Mouse (Mus musculus) limb, embryonic 14.5 days (tissue): ENCODE data around the gene Tmem143. TPM values are rescaled to one million over a fixed set of nuclear protein-coding genes. Genes with fewer than 3 reads are reported as not detected.
"Not testable (repeated sequence)": the region's sequence is repeated elsewhere in the genome, so short reads cannot be mapped to it uniquely, and the experiment has no call there.

Source experiments
- ATAC-seq: fragments of 200-750 bp; cut with Nextera tagmentation; 2 replicates; pipeline ENCODE4 v1.8.0; 2017; ENCODE audit warnings: low read depth, moderate number of reproducible peaks, moderate TSS enrichment; ENCODE audit not compliant: low FRiP score
- DNase-seq: peaks from one replicate; pipeline ENCODE4 v3.0.0-alpha.2; 2015; ENCODE audit warnings: low spot score
- H3K27ac ChIP-seq: fragments of 300-500 bp; sonication (generic); replicated peaks from 2 replicates; pipeline ENCODE4 v1.5.1; 2014; ENCODE audit warnings: low read depth, mild to moderate bottlenecking, low read length, moderate library complexity, mixed read lengths
- H3K27me3 ChIP-seq: fragments of 300-500 bp; sonication (generic); 2 replicates; pipeline ENCODE4 v1.6.1; 2014; ENCODE audit warnings: low read length, mixed read lengths; ENCODE audit not compliant: control insufficient read depth, insufficient read depth
- H3K36me3 ChIP-seq: fragments of 300-500 bp; sonication (generic); 2 replicates; pipeline ENCODE4 v1.6.1; 2014; ENCODE audit warnings: mild to moderate bottlenecking, low read length, moderate library complexity, mixed read lengths; ENCODE audit not compliant: control insufficient read depth, insufficient read depth
- H3K4me1 ChIP-seq: fragments of 300-500 bp; sonication (generic); 2 replicates; pipeline ENCODE4 v1.6.1; 2014; ENCODE audit warnings: antibody characterized with exemption, low read length, mixed read lengths; ENCODE audit not compliant: control insufficient read depth, insufficient read depth
- H3K4me2 ChIP-seq: fragments of 300-500 bp; sonication (generic); replicated peaks from 2 replicates; pipeline ENCODE4 v1.6.1; 2014; ENCODE audit warnings: low read depth, mild to moderate bottlenecking, low read length, moderate library complexity; ENCODE audit not compliant: severe bottlenecking
- H3K4me3 ChIP-seq: fragments of 300-500 bp; sonication (generic); replicated peaks from 2 replicates; pipeline ENCODE4 v1.5.1; 2014; ENCODE audit warnings: low read length
- H3K9ac ChIP-seq: fragments of 300-500 bp; sonication (generic); 2 replicates; pipeline ENCODE4 v1.6.1; 2014; ENCODE audit warnings: mild to moderate bottlenecking, low read depth, low read length, moderate library complexity; ENCODE audit not compliant: severe bottlenecking
- H3K9me3 ChIP-seq: fragments of 300-500 bp; sonication (generic); 2 replicates; pipeline ENCODE4 v1.6.1; 2016; ENCODE audit warnings: low read length; ENCODE audit not compliant: control insufficient read depth
- POLR2A ChIP-seq: fragments of 200-500 bp; IDR thresholded peaks from 2 replicates; pipeline ENCODE4 v1.8.0; 2012; ENCODE audit warnings: inconsistent platforms, mild to moderate bottlenecking, moderate library complexity, borderline replicate concordance; ENCODE audit not compliant: insufficient read depth, insufficient read length; ENCODE audit errors: extremely low read depth
- WGBS: fragments of 180-500 bp; shearing (Covaris S2); extraction: QIAGEN DNeasy Blood & Tissue Kit; methylation state at CpG from one replicate; pipeline ENCODE4 v1.1.7; 2014; 5-methylcytosine and 5-hydroxymethylcytosine counted together
- polyA plus RNA-seq, 2 experiments: library from polyadenylated mRNA; depleted of rRNA in 1 of 2; stranded (reverse) in 1 of 2; unstranded in 1 of 2; fragments of >200 nt; fragmentation: Nextera tagmentation in 1 of 2; extraction: Ambion mirVana in 1 of 2; gene quantifications; 2 replicates each; pipeline versions ENCODE4 v1.2.1 to v1.2.3; 2012 to 2014

Tmem143 gene
- polyA plus RNA-seq, 2 experiments, result 4.7 to 17.1 TPM

DNA sequence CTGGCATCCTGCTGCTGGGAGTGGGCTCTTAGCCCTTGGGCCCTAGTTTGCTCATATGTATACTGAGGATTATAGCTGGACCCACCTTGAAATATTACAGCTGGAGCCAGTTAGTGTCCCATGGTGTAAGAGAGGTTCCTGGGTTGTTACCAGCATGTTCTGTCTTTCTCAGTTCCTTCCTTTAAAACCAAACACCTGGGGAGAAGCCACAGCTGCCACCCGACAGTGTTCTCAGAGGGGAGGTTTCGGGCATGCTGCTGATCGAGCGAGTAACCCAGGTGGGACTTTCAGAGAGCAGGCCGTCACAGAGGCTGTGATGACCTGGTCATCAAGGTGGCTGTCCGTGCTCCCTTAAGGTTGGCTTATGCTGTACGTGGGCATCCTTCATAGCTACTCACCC, 19.8 kb upstream of the Tmem143 start:
- no peak for DNase-seq
- Histone ChIP-seq H3K4me3 (no peak overlapping the region), H3K27me3 (no peaks in the 10 kb centered on the region), H3K9me3 (no peaks in the 10 kb centered on the region), H3K36me3 (peaks cover 77% of the 10 kb centered on the region), H3K27ac (no peak overlapping the region), H3K9ac (no peak overlapping the region), H3K4me2 (no peak overlapping the region), H3K4me1 (peaks cover 13% of the 10 kb centered on the region)
- no peak for TF ChIP-seq POLR2A
- WGBS, result 90% methylated on average over 7 of the region's 7 CpGs
- ATAC-seq, result no peak

DNA sequence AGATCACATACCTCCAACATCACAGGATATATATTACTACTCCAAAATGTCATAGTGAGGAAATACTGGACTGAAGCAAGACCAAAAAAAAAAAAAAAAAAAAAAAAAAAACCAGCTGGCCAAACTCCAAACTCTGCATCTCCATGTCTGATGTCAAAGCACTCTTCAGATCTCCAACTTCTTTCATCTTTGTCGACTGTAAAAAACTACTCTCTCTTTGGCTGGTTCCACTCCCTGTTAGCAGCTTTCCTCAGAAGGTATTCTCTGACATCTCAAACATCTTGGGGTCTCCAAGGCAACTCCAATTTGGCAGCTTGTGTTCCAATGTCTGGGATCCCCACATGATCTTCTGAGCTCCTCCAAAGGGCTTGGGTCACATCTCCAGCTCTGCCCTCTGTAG, 18.5 kb upstream of the Tmem143 start, which contains the start of gene Grin2d:
Grin2d (minus strand) TSS at position 101 of the 400 bp plus-strand sequence.
- not testable (repeated sequence) for H3K4me3 ChIP-seq, H3K4me2 ChIP-seq, ATAC-seq, H3K9me3 ChIP-seq, DNase-seq, H3K27ac ChIP-seq, H3K9ac ChIP-seq, H3K27me3 ChIP-seq
- Histone ChIP-seq H3K36me3 (peaks cover 91% of the 10 kb centered on the region), H3K4me1 (peaks cover 13% of the 10 kb centered on the region)
- WGBS, result 93% methylated on average over 1 of the region's 1 CpGs

DNA sequence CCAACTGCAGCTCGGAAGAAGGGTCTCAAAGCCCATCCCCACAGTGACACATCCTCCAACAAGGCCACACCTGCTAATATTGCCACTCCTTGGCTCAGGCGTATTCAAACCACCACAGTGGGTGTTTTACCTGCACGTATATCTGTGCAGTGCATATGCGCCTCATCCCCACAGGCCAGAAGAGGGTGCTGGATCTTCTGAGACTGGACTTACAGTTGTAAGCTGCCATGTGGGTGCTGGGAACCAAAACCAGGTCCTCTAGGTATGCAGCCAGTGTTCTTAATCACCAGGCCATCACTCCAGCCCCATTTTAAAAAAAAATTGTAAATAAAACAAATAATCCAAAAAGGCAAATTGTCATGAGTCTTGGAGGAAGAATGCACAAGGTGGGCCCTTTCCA, 16.2 kb upstream of the Tmem143 start:
- no peak for TF ChIP-seq POLR2A
- Histone ChIP-seq H3K4me3 (no peak overlapping the region), H3K4me1 (no peaks in the 10 kb centered on the region), H3K27ac (no peak overlapping the region), H3K9me3 (no peaks in the 10 kb centered on the region), H3K4me2 (no peak overlapping the region), H3K9ac (no peak overlapping the region), H3K36me3 (peaks cover 95% of the 10 kb centered on the region), H3K27me3 (no peaks in the 10 kb centered on the region)
- no peak for DNase-seq
- ATAC-seq, result no peak
- WGBS, result 94% methylated on average over 4 of the region's 4 CpGs

DNA sequence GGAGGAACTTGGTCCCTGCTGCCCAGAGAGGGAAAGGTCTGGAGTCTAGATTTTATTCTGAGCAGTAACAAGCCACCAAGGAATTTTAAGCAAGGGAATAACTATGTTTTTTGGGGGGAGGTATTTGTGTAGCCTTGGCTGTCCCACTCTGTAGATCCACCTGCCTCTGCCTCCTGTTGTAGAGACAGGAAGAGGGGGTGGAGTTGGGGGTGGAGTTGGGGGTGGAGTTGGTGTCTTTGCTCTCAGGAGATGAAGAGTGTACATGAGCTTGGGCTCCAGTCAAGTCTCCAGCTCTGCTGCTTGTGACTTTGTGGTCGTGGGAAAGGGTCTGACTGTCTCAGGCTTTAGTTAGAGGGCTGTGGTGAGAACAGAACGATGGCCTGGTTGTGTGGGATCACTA, 15.7 kb upstream of the Tmem143 start:
- no peak for DNase-seq
- H3K9ac ChIP-seq, result no peak overlapping the region
- H3K27me3 ChIP-seq, result no peaks in the 10 kb centered on the region

GRCm38 (mm10) chr7:45887246-45887645, 9.5 kb upstream of the Tmem143 start:
- 57% methylated on average over 3 of the region's 3 CpGs for WGBS
- Histone ChIP-seq H3K4me3 (no peak overlapping the region), H3K9ac (no peak overlapping the region), H3K27ac (no peak overlapping the region), H3K4me1 (no peaks in the 10 kb centered on the region), H3K36me3 (peaks cover 37% of the 10 kb centered on the region), H3K4me2 (no peak overlapping the region), H3K27me3 (no peaks in the 10 kb centered on the region), H3K9me3 (no peaks in the 10 kb centered on the region)
- DNase-seq, result no peak
- no peak for TF ChIP-seq POLR2A
- ATAC-seq, result no peak

More for the DNA sequence above, 15.7 kb upstream of the Tmem143 start:
- Histone ChIP-seq H3K27ac (no peak overlapping the region), H3K4me3 (no peak overlapping the region), H3K9me3 (no peaks in the 10 kb centered on the region), H3K36me3 (peaks cover 95% of the 10 kb centered on the region), H3K4me2 (no peak overlapping the region), H3K4me1 (no peaks in the 10 kb centered on the region)
- WGBS, result 93% methylated on average over 2 of the region's 2 CpGs
- TF ChIP-seq POLR2A, result no peak
- no peak for ATAC-seq

DNA sequence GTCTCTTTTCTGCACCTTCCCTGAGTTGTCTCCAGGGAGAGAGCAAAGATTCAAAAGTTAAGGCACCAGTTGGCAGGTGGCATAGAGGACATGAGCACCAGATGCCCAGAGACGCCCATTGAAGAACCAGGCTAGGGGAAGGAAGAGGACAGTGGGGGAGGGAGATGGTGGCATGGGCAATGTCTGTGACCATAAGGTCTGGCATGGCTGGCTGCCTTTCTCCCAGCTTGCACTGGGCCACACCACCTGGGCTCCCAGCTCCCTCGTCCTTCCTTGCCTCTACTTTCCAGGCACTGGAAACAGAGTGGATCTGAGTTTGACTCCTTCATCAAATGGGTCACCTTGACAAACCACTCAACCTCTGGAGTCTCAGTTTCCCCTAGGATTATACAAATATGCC, 4.1 kb upstream of the Tmem143 start:
- DNase-seq, result no peak
- Histone ChIP-seq H3K27me3 (no peaks in the 10 kb centered on the region), H3K4me3 (no peak overlapping the region), H3K9ac (no peak overlapping the region), H3K27ac (no peak overlapping the region), H3K4me2 (no peak overlapping the region), H3K9me3 (no peaks in the 10 kb centered on the region), H3K36me3 (no peaks in the 10 kb centered on the region), H3K4me1 (0 out of 2 replicates have a peak, but pooled peaks cover 1% of the 10 kb centered on the region)
- no peak for TF ChIP-seq POLR2A
- ATAC-seq, result no peak
- 83% methylated on average over 2 of the region's 2 CpGs for WGBS
